Mouse (Mus musculus): ENCODE data around the gene Ubtd2. TPM values are rescaled to one million over a fixed set of nuclear protein-coding genes. Genes with fewer than 3 reads are reported as not detected.
A peak's percentile ranks its signal among the peaks of the same experiment; 100 is the strongest.

The Ubtd2 gene
- polyA plus RNA-seq, 1 experiment = 25.9 TPM

- no peaks in the 10 kb centered on the region for H3K36me3 ChIP-seq (ENCODE audit: control insufficient read depth, insufficient read depth, low read length, poor library complexity, severe bottlenecking)
- no peak overlapping the region for H3K9ac ChIP-seq (ENCODE audit: low read depth, poor library complexity, severe bottlenecking)
- peaks cover 2% of the 10 kb centered on the region; the same call in 1 of the 2 replicates for H3K9me3 ChIP-seq (replicated peaks; ENCODE audit: control insufficient read depth, insufficient read depth, low read length, poor library complexity, severe bottlenecking)
- H3K27ac ChIP-seq (ENCODE audit: insufficient read depth, low read length) = no peak overlapping the region
- no peak for TF ChIP-seq POLR2A (IDR thresholded peaks at IDR 0.05; ENCODE audit: insufficient read depth, low read length)
- TF ChIP-seq EP300 (IDR thresholded peaks at IDR 0.05; ENCODE audit: insufficient read depth, low read depth, low read length) = no peak
- TF ChIP-seq CTCF (IDR thresholded peaks at IDR 0.05; ENCODE audit: low read depth, low read length) = no peak
- H3K4me1 ChIP-seq (ENCODE audit: control insufficient read depth, insufficient read depth, low read length) = no peaks in the 10 kb centered on the region
- H3K4me3 ChIP-seq (ENCODE audit: low read depth, low read length) = no peak overlapping the region
- H3K27me3 ChIP-seq (ENCODE audit: control insufficient read depth, insufficient read depth, low read length, poor library complexity, severe bottlenecking) = no peaks in the 10 kb centered on the region
These were observed 10.0 kb upstream of the Ubtd2 start for GRCm38 (mm10) chr11:32445135-32445534.

- Histone ChIP-seq H3K9me3 (replicated peaks; ENCODE audit: control insufficient read depth, insufficient read depth, low read length, poor library complexity, severe bottlenecking) (no peaks in the 10 kb centered on the region), H3K27ac (ENCODE audit: insufficient read depth, low read length) (no peak overlapping the region), H3K27me3 (ENCODE audit: control insufficient read depth, insufficient read depth, low read length, poor library complexity, severe bottlenecking) (no peaks in the 10 kb centered on the region), H3K36me3 (ENCODE audit: control insufficient read depth, insufficient read depth, low read length, poor library complexity, severe bottlenecking) (no peaks in the 10 kb centered on the region), H3K4me1 (ENCODE audit: control insufficient read depth, insufficient read depth, low read length) (no peaks in the 10 kb centered on the region), H3K9ac (ENCODE audit: low read depth, poor library complexity, severe bottlenecking) (no peak overlapping the region), H3K4me3 (ENCODE audit: low read depth, low read length) (no peak overlapping the region)
- TF ChIP-seq CTCF (IDR thresholded peaks at IDR 0.05; ENCODE audit: low read depth, low read length) (no peak), POLR2A (IDR thresholded peaks at IDR 0.05; ENCODE audit: insufficient read depth, low read length) (no peak), EP300 (IDR thresholded peaks at IDR 0.05; ENCODE audit: insufficient read depth, low read depth, low read length) (no peak)
These were observed 9.4 kb upstream of the Ubtd2 start for GRCm38 (mm10) chr11:32445637-32446226.

GRCm38 (mm10) chr11:32450216-32450615 is 5.0 kb upstream of the Ubtd2 start:
- H3K27me3 ChIP-seq (ENCODE audit: control insufficient read depth, insufficient read depth, low read length, poor library complexity, severe bottlenecking) = no peaks in the 10 kb centered on the region
- no peak overlapping the region for H3K4me3 ChIP-seq (ENCODE audit: low read depth, low read length)
- no peak overlapping the region for H3K9ac ChIP-seq (ENCODE audit: low read depth, poor library complexity, severe bottlenecking)
- no peaks in the 10 kb centered on the region for H3K4me1 ChIP-seq (ENCODE audit: control insufficient read depth, insufficient read depth, low read length)
- no peaks in the 10 kb centered on the region for H3K9me3 ChIP-seq (replicated peaks; ENCODE audit: control insufficient read depth, insufficient read depth, low read length, poor library complexity, severe bottlenecking)
- TF ChIP-seq CTCF (IDR thresholded peaks at IDR 0.05; ENCODE audit: low read depth, low read length) (peak; percentile 69), EP300 (IDR thresholded peaks at IDR 0.05; ENCODE audit: insufficient read depth, low read depth, low read length) (no peak)
- no peak overlapping the region for H3K27ac ChIP-seq (ENCODE audit: insufficient read depth, low read length)
- H3K36me3 ChIP-seq (ENCODE audit: control insufficient read depth, insufficient read depth, low read length, poor library complexity, severe bottlenecking) = no peaks in the 10 kb centered on the region

- Histone ChIP-seq H3K9ac (ENCODE audit: low read depth, poor library complexity, severe bottlenecking) (no peak overlapping the region), H3K27me3 (ENCODE audit: control insufficient read depth, insufficient read depth, low read length, poor library complexity, severe bottlenecking) (no peaks in the 10 kb centered on the region; the same call in 1 of the 2 replicates), H3K36me3 (ENCODE audit: control insufficient read depth, insufficient read depth, low read length, poor library complexity, severe bottlenecking) (no peaks in the 10 kb centered on the region), H3K4me1 (ENCODE audit: control insufficient read depth, insufficient read depth, low read length) (no peaks in the 10 kb centered on the region), H3K4me3 (ENCODE audit: low read depth, low read length) (no peak overlapping the region), H3K9me3 (replicated peaks; ENCODE audit: control insufficient read depth, insufficient read depth, low read length, poor library complexity, severe bottlenecking) (no peaks in the 10 kb centered on the region), H3K27ac (ENCODE audit: insufficient read depth, low read length) (no peak overlapping the region)
- no peak for TF ChIP-seq CTCF (IDR thresholded peaks at IDR 0.05; ENCODE audit: low read depth, low read length)
- TF ChIP-seq EP300 (IDR thresholded peaks at IDR 0.05; ENCODE audit: insufficient read depth, low read depth, low read length) = no peak
- no peak for TF ChIP-seq POLR2A (IDR thresholded peaks at IDR 0.05; ENCODE audit: insufficient read depth, low read length)
These were observed 3.9 kb upstream of the Ubtd2 start for GRCm38 (mm10) chr11:32451306-32451705.

GRCm38 (mm10) chr11:32452745-32453144 is 2.4 kb upstream of the Ubtd2 start:
- Histone ChIP-seq H3K27ac (ENCODE audit: insufficient read depth, low read length) (no peak overlapping the region), H3K9me3 (replicated peaks; ENCODE audit: control insufficient read depth, insufficient read depth, low read length, poor library complexity, severe bottlenecking) (no peaks in the 10 kb centered on the region), H3K4me3 (ENCODE audit: low read depth, low read length) (no peak overlapping the region), H3K9ac (ENCODE audit: low read depth, poor library complexity, severe bottlenecking) (no peak overlapping the region), H3K36me3 (ENCODE audit: control insufficient read depth, insufficient read depth, low read length, poor library complexity, severe bottlenecking) (no peaks in the 10 kb centered on the region), H3K27me3 (ENCODE audit: control insufficient read depth, insufficient read depth, low read length, poor library complexity, severe bottlenecking) (peaks cover 2% of the 10 kb centered on the region), H3K4me1 (ENCODE audit: control insufficient read depth, insufficient read depth, low read length) (no peaks in the 10 kb centered on the region)
- no peak for TF ChIP-seq POLR2A (IDR thresholded peaks at IDR 0.05; ENCODE audit: insufficient read depth, low read length)
- TF ChIP-seq EP300 (IDR thresholded peaks at IDR 0.05; ENCODE audit: insufficient read depth, low read depth, low read length) = no peak
- TF ChIP-seq CTCF (IDR thresholded peaks at IDR 0.05; ENCODE audit: low read depth, low read length) = no peak

- H3K9ac ChIP-seq (ENCODE audit: low read depth, poor library complexity, severe bottlenecking) = no peak overlapping the region
These were observed 1.7 kb upstream of the Ubtd2 start for GRCm38 (mm10) chr11:32453353-32453915.

More at GRCm38 (mm10) chr11:32453353-32453915, 1.7 kb upstream of the Ubtd2 start:
- Histone ChIP-seq H3K4me3 (ENCODE audit: low read depth, low read length) (no peak overlapping the region), H3K36me3 (ENCODE audit: control insufficient read depth, insufficient read depth, low read length, poor library complexity, severe bottlenecking) (no peaks in the 10 kb centered on the region), H3K9me3 (replicated peaks; ENCODE audit: control insufficient read depth, insufficient read depth, low read length, poor library complexity, severe bottlenecking) (no peaks in the 10 kb centered on the region), H3K27me3 (ENCODE audit: control insufficient read depth, insufficient read depth, low read length, poor library complexity, severe bottlenecking) (peaks cover 2% of the 10 kb centered on the region), H3K27ac (ENCODE audit: insufficient read depth, low read length) (no peak overlapping the region), H3K4me1 (ENCODE audit: control insufficient read depth, insufficient read depth, low read length) (no peaks in the 10 kb centered on the region)
- TF ChIP-seq CTCF (IDR thresholded peaks at IDR 0.05; ENCODE audit: low read depth, low read length) (no peak), POLR2A (IDR thresholded peaks at IDR 0.05; ENCODE audit: insufficient read depth, low read length) (no peak), EP300 (IDR thresholded peaks at IDR 0.05; ENCODE audit: insufficient read depth, low read depth, low read length) (no peak)

All from ES-Bruce4 (cell line).